Mouse (Mus musculus) heart, adult 9 months (tissue): ENCODE measurements around the gene Cped1.

Source experiments
- DNase-seq, 2 experiments: peaks; one replicate each; pipeline ENCODE4 v3.0.0; 2022; ENCODE audit warnings: low spot score in 2 of 2

Cped1 gene

DNA sequence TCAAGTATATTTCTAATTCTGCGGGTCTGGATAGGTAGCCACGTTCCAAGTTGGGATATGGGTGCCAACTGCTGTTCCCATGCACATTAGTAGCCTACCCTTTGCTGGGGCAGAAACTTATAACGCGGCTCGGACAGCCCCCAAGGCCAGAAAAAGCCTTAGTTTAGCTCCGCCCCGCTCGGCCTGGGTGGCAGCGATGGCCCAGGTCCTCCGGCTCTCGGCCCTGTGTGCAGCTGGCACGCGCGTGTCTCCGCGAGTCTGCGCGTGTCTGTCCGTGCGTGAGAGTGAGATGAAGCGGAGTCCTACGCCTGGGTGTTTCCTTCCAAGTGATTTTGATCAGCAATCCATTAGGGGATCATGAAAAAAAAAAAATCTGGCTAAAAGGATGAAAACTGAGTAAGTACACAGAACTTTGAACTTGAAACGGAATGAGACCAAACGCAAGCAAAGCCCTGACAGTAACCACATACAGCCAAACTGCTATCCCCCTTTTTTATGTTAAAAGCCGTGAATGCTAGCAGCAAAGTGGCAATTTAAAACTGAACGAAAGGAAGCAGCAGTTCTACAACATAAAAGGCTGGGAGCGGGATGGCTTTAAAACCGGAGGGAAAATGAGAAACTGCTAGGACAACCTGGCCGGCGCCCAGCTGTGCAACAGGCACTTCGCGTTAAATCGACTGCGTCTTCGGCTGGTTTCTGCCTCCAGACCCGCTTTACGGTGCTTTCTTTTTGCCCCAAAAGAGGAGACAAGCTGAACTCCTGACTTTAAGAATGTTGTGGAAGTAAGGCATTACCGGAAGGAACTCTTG, at the start of gene Cped1:
Gene Cped1, plus strand, starts transcription at position 185 of the 809 bp plus-strand sequence.
- DNase-seq, result peak; percentile 78 to 83

DNA sequence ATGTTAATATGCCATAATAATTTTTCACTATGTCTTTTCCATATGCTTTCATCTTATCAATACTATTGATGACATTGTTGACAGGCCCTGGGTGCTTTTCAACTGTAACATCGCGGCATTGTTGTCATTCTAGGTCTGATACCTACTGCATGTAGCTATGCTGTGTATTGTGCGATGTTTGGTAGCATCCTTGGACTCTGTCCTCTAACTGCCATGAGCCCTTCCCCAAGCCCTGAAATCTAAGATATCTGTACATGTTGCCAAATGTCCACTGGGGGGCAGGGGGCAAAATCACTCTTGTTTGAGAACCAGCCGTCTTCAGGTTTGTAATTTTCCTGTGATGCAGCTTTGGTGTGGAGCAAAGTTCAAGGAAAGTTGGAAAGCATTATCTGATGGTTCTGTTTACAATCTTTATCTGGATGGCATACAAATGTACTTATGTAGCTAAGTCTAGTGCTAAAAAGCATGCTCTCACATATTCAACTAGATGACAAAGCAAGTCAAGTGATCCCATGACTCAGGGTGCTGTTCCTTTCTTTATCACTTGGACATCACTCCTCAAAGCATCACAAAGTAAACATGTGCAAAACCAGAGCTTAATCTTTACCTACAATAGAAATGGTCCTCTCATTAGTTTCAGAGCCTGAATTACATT, 47.6 kb upstream of the Cped1 start:
- DNase-seq, result no peak

DNA sequence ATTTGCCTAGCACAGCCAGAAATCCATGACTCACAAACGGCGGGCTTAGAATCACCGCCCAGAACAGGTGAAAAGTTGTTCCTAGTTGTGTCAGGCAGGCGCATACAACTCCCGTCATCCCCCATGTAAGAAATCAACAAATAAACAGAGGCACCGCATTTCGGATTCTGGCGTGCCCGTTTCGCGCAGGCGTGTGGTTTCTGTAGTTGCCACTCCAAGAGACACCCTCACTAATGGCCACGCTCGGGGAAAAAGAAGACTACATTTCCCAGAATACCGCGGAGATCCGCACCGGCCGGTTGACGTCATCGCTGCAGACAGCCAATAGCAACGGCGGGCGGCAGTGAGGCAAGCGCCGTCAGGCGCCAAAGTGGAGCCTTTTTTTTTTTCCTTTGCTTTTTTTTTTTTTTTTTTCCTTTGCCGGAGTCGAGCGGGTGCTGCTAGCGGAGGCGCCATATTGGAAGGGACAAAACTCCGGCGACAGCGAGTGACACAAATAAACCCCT, 36.4 kb upstream of the Cped1 start, which contains the start of gene Ing3:
Gene Ing3, plus strand, starts transcription at position 346 of the 506 bp plus-strand sequence.
- DNase-seq, result peak; percentile 99 to 100

DNA sequence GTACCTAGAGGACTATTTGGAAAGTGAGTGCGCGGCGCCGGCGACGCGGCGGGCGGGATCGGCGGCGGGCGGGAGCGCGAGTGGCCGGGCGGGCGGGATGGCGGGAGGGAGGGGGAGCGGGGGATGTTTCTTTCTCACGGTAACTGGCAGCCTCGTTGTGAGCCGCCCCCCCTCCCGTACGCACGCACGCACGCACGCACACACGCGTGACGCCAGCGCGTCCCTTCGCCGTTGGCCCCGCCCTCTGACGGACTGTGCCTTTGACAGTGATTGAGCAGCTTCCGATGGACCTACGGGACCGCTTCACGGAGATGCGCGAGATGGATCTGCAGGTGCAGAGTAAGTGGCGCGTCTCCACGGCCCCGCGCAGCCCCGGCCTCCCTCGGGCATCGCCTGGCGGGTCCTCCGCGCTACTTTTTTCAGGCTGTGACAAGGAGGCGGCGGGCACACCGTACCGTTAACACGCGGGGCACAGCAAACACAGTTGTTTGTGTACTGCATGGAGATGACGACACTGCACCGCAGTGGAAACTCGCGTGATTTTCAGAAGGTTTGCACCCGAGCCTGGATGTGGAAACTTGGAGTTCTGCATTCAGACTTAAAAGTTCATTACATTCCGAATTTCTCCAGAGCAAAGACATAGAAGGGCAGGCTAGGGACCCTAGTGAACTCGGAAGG, 35.8 kb upstream of the Cped1 start:
- peak; percentile 95 to 97 for DNase-seq

DNA sequence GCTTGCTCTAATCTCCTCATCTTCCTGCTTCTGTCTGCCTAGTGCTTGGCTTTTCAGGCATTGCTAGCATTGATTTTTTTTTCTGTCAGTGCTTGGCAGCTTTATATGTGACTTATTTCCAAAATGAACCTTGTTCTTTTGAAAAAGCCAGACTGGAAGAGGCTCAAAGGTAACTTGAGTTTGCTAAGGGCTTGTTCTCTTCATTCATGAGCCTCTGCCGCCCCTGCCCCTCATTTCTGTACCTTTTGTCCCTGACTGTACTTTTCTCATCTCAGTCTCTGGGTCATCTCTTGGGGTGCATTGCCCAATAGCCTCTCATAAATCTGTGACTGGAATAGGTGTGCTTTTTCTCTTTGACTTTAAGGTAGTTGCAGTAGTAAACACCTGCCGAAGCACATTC, 35.0 kb upstream of the Cped1 start:
- DNase-seq, result no peak

- no peak for DNase-seq
Observed at GRCm38 (mm10) chr6:21955468-21955867, 30.2 kb upstream of the Cped1 start.

DNA sequence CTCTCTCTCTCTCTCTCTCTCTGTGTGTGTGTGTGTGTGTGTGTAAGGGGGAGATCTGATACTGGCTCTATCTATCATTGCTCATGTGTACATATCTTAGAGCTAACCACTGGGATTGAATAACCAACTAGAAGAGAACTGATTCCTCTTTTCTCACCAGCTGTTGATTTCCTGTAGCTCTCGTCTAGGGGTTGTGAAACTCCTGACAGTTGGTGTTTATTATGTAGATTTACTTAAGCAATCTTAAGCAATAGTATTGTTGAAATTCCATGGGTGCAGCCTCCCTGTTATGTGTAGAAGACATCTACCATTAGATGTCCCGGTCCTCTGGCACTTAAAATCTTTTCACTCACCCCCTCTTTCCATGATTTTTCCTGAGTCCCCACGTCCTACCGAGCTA, 26.8 kb upstream of the Cped1 start:
- no peak for DNase-seq

- no peak for DNase-seq
Observed at GRCm38 (mm10) chr6:21959909-21960308, 25.8 kb upstream of the Cped1 start.

DNA sequence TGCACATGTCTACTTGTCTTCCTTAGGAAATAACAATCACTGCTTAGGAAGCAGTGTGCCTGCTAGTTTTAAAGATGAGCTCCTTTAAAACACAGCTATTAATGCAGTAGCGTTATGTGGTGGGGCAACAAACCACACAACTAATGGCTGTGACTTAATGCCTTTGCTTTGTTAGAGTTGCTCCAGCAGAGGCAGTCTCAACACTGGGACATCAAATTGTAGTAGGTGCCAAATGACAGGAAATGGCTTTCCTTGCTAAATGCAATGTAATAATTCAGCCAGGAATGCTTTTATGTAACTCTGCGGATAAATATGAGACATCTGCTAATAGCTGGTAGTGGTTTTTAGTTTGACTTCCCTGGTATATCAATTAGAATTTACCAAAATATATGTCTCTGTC, 8.2 kb upstream of the Cped1 start:
- DNase-seq, result no peak

DNA sequence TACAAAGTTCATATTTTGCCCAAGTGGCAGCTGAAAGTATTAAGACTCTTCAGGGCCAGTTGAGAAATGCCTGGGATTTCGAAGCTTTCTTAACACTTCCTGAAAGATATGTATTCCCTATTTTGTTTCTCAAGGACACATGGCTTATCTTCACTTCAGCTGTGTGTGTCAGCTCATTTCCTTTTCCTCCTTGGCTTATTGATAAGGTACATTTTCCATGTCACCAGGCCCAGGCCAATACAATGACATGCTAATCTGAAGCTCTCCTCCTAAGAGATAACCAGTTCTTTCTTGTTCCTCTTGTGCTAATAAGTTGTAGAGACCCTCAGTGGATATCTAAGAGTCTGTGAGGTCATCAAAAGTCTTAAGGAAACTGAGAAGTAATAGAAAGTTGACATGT, 4.6 kb upstream of the Cped1 start:
- no peak for DNase-seq

DNA sequence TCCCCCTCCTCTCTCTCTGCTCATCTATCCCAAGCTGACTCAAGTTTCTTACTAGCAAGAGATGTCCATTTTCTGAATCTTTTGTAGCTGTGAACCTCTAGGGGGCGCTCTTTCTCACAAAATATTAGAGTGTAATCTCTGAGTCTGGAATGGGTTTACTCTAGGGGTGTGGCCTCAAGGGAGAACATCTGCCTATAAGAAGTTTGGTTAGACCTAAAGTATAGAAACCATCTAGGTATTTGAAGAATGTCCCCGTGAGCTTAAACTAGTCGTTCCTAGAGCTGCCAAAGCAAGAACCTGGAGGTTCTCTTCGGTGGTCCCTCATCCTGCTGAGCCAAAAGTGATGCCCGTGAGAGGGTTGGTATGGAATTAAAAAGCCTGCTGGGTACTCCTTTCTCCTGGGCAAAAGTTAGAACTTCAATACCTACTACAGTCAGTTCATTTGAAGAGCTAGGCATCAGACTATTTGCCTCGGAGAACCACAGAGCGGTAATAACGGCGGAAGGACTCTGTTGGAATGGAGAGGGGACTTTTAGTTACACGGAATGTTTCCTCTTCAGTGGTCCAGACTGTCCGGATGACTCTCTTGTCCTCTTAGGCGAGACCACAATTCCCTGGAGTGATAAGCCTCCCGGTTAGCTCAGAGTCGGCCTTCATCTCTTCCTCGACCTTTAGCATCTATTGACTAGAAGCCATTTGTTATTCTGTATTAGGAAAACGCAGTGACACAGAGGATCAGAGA, 555 bp upstream of the Cped1 start:
- peak; percentile 80 to 91 for DNase-seq

- DNase-seq, result peak; percentile 56 to 59
Observed at GRCm38 (mm10) chr6:21986660-21987331, 1.1 kb downstream of the Cped1 start.

GRCm38 (mm10) chr6:21987554-21987953, 1.8 kb downstream of the Cped1 start:
- no peak for DNase-seq

- no peak for DNase-seq
Observed at GRCm38 (mm10) chr6:21988296-21988695, 2.6 kb downstream of the Cped1 start.

GRCm38 (mm10) chr6:21989081-21989480, 3.4 kb downstream of the Cped1 start:
- no peak for DNase-seq

DNA sequence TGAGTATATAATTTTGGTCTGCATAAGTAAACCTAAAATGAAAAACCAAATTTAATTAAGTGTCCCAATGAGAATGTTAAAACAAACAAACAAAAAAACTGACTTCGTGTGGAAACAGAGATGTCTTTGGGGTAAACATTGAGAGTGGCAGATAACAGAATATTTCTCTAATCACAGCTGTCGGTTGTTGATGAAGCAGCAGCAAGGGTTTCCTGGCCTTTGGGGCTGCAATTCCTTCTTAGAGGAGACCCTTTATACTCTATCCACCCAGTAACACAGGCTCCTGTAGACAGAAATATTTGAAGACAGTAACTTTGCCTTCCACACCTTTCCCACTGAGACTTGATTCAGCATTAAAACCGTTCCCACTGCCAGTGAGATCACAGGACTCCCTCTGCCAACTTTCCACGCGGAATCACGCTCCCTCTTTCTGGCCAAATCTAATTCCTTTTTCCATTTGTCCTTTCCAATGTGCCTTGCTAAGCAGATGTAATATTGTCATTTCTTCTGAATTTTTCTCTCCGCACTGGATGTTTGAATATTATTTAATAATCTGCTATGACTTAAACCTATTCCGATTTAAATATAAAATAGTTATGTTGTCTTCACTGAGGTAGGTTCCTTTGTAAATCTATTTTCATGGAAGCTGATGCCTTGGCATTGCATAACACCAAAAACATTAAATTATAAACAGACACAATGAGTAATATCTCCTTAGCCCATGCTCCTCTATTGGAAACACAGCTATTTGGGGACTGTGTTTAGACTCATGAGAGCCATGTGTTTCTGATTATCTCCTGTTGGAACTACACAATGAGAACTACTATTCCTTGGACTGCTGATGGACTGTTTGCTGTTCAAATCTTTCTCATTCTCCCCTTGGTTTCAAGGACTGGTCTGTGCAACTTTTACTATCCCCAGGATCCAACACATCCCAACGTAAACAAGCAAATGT, 4.7 kb downstream of the Cped1 start:
- DNase-seq, result peak in 1 of 2 experiments; percentile 60

GRCm38 (mm10) chr6:21991151-21991550, 5.4 kb downstream of the Cped1 start:
- DNase-seq, result no peak

DNA sequence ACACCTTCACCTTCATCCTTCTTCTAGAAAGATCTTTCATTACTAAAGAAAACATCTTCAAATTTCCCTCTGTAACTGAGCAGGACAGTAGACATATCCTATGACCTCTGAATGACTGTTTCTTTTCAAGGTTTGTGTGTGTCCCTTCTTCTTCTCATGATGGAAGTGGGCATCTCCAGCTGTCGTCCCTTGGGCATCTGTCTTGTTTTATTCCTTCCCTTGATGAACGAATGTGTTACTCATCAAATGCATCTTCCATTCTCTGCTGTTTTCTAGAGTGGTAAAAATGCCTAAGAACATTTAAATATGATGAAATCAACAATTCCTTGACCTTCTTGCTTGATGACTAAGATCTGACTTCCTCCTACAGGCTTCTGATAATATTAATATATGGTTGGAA, 7.4 kb downstream of the Cped1 start:
- no peak for DNase-seq

GRCm38 (mm10) chr6:21998131-21998530, 12.4 kb downstream of the Cped1 start:
- no peak for DNase-seq

DNA sequence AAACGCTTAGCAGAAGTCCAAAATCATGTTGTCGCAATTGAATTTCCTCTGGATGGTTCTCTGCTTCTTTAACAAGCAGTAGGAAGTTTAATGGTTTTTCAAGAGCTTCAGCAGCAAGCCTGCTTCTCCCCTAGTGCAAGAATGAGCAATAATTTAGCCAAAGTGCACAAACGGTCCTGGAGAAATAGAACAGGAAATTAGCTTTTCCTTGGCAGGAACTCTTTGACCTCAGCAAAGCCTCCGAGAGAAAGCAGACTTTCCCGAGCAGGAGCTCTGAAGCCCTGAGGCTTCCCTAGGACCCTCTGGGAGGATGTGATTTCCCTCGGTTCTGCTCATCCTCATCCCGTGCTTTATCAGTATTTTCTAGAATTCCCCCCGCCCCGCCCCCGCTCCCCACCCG, 13.3 kb downstream of the Cped1 start:
- peak; percentile 56 to 68 for DNase-seq
